Comparison of ENCODE assay signal across 16 mouse cellular contexts in genomic region chr5:128550736-128551135, GRCm38 (mm10). TPM values are rescaled to one million over a fixed set of nuclear protein-coding genes. Genes with fewer than 3 reads are reported as not detected.
"Had no signal": no experiment of that assay in that cellular context is flagged by ENCODE, and none has a peak within 500 bp of the region (broad histone marks: within the 10 kb centered on the region; RNA-seq: fewer than 3 reads in every experiment).

No protein-coding gene starts in this region.

- H3K36me3 ChIP-seq: lung, embryonic 15.5 days; midbrain, embryonic 13.5 days; midbrain, embryonic 15.5 days; neural tube, embryonic 12.5 days; stomach, embryonic 15.5 days had no signal

- ATAC-seq: lung, postnatal 0 days had no signal

- H3K27me3 ChIP-seq: neural tube, embryonic 12.5 days had no signal

- H3K4me3 ChIP-seq: lung, embryonic 15.5 days; megakaryocyte, embryonic 14.5 days; stomach, embryonic 15.5 days had no signal

- H3K4me1 ChIP-seq: megakaryocyte, embryonic 14.5 days; stomach, embryonic 15.5 days had no signal

- H3K9me3 ChIP-seq: lung, embryonic 15.5 days; midbrain, embryonic 13.5 days; midbrain, embryonic 15.5 days; neural tube, embryonic 12.5 days; stomach, embryonic 15.5 days had no signal

- H3K9ac ChIP-seq: lung, embryonic 15.5 days; midbrain, embryonic 15.5 days; neural tube, embryonic 12.5 days; stomach, embryonic 15.5 days had no signal

- DNase-seq: lung, adult 2 months; lung, postnatal 14 days; lung, postnatal 36 days; right cerebral cortex, postnatal 14 days; thymus, adult 2 months; thymus, postnatal 25 days; thymus, postnatal 4 days had no signal

- H3K27ac ChIP-seq: lung, embryonic 15.5 days; macrophage; midbrain, embryonic 15.5 days; neural tube, embryonic 12.5 days; stomach, embryonic 15.5 days; stomach, postnatal 0 days had no signal

RNA-seq across cellular contexts. Expression of gene Fzd10, which starts 49.9 kb away (rescaled TPM):
- polyA plus RNA-seq: macrophage had no signal
